Mouse (Mus musculus) MEL (cell line): ENCODE measurements around the gene Itgb2. TPM values are rescaled to one million over a fixed set of nuclear protein-coding genes. Genes with fewer than 3 reads are reported as not detected.

Source experiments
- DNase-seq: peaks from one replicate; pipeline ENCODE4 v3.0.0; 2011; ENCODE audit warnings: low read depth, low spot score
- H3K27ac ChIP-seq: 2 replicates; pipeline ENCODE4 v1.5.1; 2012; ENCODE audit warnings: low read depth, mild to moderate bottlenecking, control low read depth, low read length, moderate library complexity; ENCODE audit not compliant: control insufficient read depth
- H3K27me3 ChIP-seq, 2 experiments: fragments of 150-350 bp in 1 of 2; sonication (generic) in 1 of 2; 2 replicates each; pipeline ENCODE4 v1.6.1; 2012; ENCODE audit warnings: low read length in 2 of 2, mild to moderate bottlenecking in 2 of 2, improper control_type of control experiment in 1 of 2, moderate library complexity in 1 of 2; ENCODE audit not compliant: insufficient read depth in 2 of 2, control insufficient read depth in 1 of 2
- H3K36me3 ChIP-seq, 2 experiments: 2 replicates each; pipeline ENCODE4 v1.6.1; 2012 to 2014; ENCODE audit warnings: low read length in 2 of 2, improper control_type of control experiment in 1 of 2, inconsistent platforms in 1 of 2, mild to moderate bottlenecking in 1 of 2; ENCODE audit not compliant: insufficient read depth in 2 of 2, control insufficient read depth in 1 of 2
- H3K4me1 ChIP-seq, 2 experiments: fragments of 150-350 bp in 1 of 2; sonication (generic) in 1 of 2; 2 replicates each; pipeline ENCODE4 v1.6.1; 2012; ENCODE audit warnings: low read length in 2 of 2, improper control_type of control experiment in 1 of 2, mild to moderate bottlenecking in 1 of 2; ENCODE audit not compliant: insufficient read depth in 2 of 2, control insufficient read depth in 1 of 2
- H3K4me3 ChIP-seq, 2 experiments: fragments of 150-350 bp in 1 of 2; sonication (generic) in 1 of 2; 2 replicates each; pipeline ENCODE4 v1.5.1; 2012; ENCODE audit warnings: low read depth in 2 of 2, low read length in 2 of 2, mild to moderate bottlenecking in 2 of 2, moderate library complexity in 2 of 2, control low read depth in 1 of 2, improper control_type of control experiment in 1 of 2; ENCODE audit not compliant: control insufficient read depth in 1 of 2, insufficient read depth in 1 of 2
- H3K79me2 ChIP-seq: 2 replicates; pipeline ENCODE4 v1.6.1; 2012; ENCODE audit warnings: mild to moderate bottlenecking, low read length, moderate library complexity; ENCODE audit not compliant: control insufficient read depth, poor library complexity, insufficient read depth
- H3K9ac ChIP-seq: 2 replicates; pipeline ENCODE4 v1.6.1; 2012; ENCODE audit warnings: low read depth, mild to moderate bottlenecking, control low read depth, low read length, moderate library complexity; ENCODE audit not compliant: control insufficient read depth, poor library complexity, severe bottlenecking
- H3K9me3 ChIP-seq: fragments of 150-350 bp; sonication (generic); replicated peaks from 2 replicates; pipeline ENCODE4 v1.6.1; 2012; ENCODE audit warnings: mild to moderate bottlenecking, low read length, improper control_type of control experiment, moderate library complexity; ENCODE audit not compliant: insufficient read depth
- CHD1 ChIP-seq: IDR thresholded peaks from 2 replicates; pipeline ENCODE4 v1.6.1; 2012; ENCODE audit warnings: low read depth, mild to moderate bottlenecking, inconsistent platforms, low read length, improper control_type of control experiment
- CHD2 ChIP-seq: IDR thresholded peaks from 2 replicates; pipeline ENCODE4 v1.6.1; 2011; ENCODE audit warnings: low read length, improper control_type of control experiment
- E2F4 ChIP-seq: IDR thresholded peaks from 2 replicates; pipeline ENCODE4 v1.6.1; 2011; ENCODE audit warnings: low read depth, low read length, improper control_type of control experiment, borderline replicate concordance
- EP300 ChIP-seq, 2 experiments: IDR thresholded peaks; 2 replicates each; pipeline ENCODE4 v1.6.1; 2011; ENCODE audit warnings: improper control_type of control experiment in 2 of 2, low read length in 2 of 2, low read depth in 1 of 2, mild to moderate bottlenecking in 1 of 2
- GATA1 ChIP-seq: IDR thresholded peaks from 2 replicates; pipeline ENCODE4 v1.6.1; 2011; ENCODE audit warnings: low read depth, low read length, improper control_type of control experiment
- JUND ChIP-seq: IDR thresholded peaks from 2 replicates; pipeline ENCODE4 v1.6.1; 2011; ENCODE audit warnings: low read depth, mild to moderate bottlenecking, improper control_type of control experiment, low read length
- MYC ChIP-seq: IDR thresholded peaks from 2 replicates; pipeline ENCODE4 v1.6.1; 2011; ENCODE audit warnings: low read depth, mild to moderate bottlenecking, low read length, improper control_type of control experiment, moderate library complexity
- NELFE ChIP-seq: IDR thresholded peaks from 2 replicates; pipeline ENCODE4 v1.6.1; 2011; ENCODE audit warnings: low read depth, low read length, improper control_type of control experiment
- POLR2AphosphoS5 ChIP-seq: IDR thresholded peaks from 2 replicates; pipeline ENCODE4 v1.6.1; 2012; ENCODE audit warnings: low read depth, borderline replicate concordance, mild to moderate bottlenecking, inconsistent platforms, low read length, moderate library complexity, mixed read lengths
- SIN3A ChIP-seq: IDR thresholded peaks from 2 replicates; pipeline ENCODE4 v1.6.1; 2012; ENCODE audit warnings: low read length, improper control_type of control experiment, inconsistent platforms
- SMC3 ChIP-seq: IDR thresholded peaks from 2 replicates; pipeline ENCODE4 v1.6.1; 2011; ENCODE audit warnings: low read depth, low read length, improper control_type of control experiment
- TAL1 ChIP-seq: IDR thresholded peaks from 2 replicates; pipeline ENCODE4 v1.6.1; 2012; ENCODE audit warnings: mild to moderate bottlenecking, inconsistent platforms, low read length, moderate library complexity, mixed read lengths
- TCF12 ChIP-seq: IDR thresholded peaks from 2 replicates; pipeline ENCODE4 v1.6.1; 2014; ENCODE audit warnings: low read depth, mild to moderate bottlenecking, inconsistent platforms, low read length, improper control_type of control experiment, moderate library complexity
- UBTF ChIP-seq: IDR thresholded peaks from 2 replicates; pipeline ENCODE4 v1.6.1; 2012; ENCODE audit warnings: low read depth, mild to moderate bottlenecking, inconsistent platforms, low read length, improper control_type of control experiment, moderate library complexity, borderline replicate concordance; ENCODE audit not compliant: insufficient read depth
- ZKSCAN1 ChIP-seq: IDR thresholded peaks from 2 replicates; pipeline ENCODE4 v1.6.1; 2012; ENCODE audit warnings: low read depth, mild to moderate bottlenecking, inconsistent platforms, low read length, improper control_type of control experiment, moderate library complexity
- ZMIZ1 ChIP-seq: IDR thresholded peaks from 2 replicates; pipeline ENCODE4 v1.6.1; 2012; ENCODE audit warnings: low read depth, mild to moderate bottlenecking, inconsistent platforms, low read length, improper control_type of control experiment, moderate library complexity
- polyA plus RNA-seq, 2 experiments: library from polyadenylated mRNA; stranded (reverse) in 1 of 2; unstranded in 1 of 2; fragments of >175 nt in 1 of 2; fragments of >200 nt in 1 of 2; gene quantifications; 2 replicates each; pipeline versions ENCODE4 v1.2.1 to v1.2.4; 2012; ENCODE audit warnings: low replicate concordance in 2 of 2, low read depth in 1 of 2; ENCODE audit not compliant: insufficient read length in 2 of 2, insufficient read depth in 1 of 2, missing spikeins in 1 of 2
- total RNA-seq: library from RNA; depleted of rRNA; stranded (reverse); fragments of 300-350 nt; gene quantifications from 2 replicates; pipeline ENCODE4 v1.2.3, GENCODE M21; 2012

Gene Itgb2
- total and polyA plus RNA-seq, 3 experiments: 36.9 to 45.8 TPM; not detected in 1

DNA sequence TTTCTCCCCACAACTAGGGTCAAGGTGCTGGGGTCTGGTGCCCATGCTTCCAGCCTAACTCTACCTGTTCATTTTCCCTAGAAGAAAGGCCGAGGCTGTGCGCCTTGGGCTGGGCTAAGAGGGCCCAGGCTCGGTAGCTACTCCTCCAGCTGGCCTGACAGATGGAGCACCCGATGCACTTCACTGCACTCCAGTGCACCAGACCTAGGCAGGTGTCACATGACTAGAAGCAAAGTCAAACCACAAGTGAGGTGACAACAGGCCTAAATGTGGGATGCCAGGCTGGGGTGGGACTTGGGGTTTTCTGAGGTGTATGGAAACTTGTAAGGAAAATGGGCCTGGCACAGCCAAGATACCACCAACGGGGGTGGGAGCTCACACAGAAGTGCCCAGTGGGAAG, 23.5 kb upstream of the Itgb2 start:
- no peaks in the 10 kb centered on the region for H3K27me3 ChIP-seq
- H3K36me3 ChIP-seq: peaks cover 3 to 6% of the 10 kb centered on the region in 2 experiments
- no peak for DNase-seq
- no peak overlapping the region for H3K27ac ChIP-seq
- no peak overlapping the region for H3K4me3 ChIP-seq
- TF ChIP-seq MYC: no peak
- TF ChIP-seq, all 39 proteins: peak for 0
- Histone ChIP-seq H3K9ac (no peak overlapping the region), H3K4me1 (peaks cover 0 to 6% of the 10 kb centered on the region in 2 experiments; a peak in 1 of 4 replicates), H3K79me2 (peaks cover 3% of the 10 kb centered on the region; the same call in 1 of the 2 replicates), H3K9me3 (no peaks in the 10 kb centered on the region)

DNA sequence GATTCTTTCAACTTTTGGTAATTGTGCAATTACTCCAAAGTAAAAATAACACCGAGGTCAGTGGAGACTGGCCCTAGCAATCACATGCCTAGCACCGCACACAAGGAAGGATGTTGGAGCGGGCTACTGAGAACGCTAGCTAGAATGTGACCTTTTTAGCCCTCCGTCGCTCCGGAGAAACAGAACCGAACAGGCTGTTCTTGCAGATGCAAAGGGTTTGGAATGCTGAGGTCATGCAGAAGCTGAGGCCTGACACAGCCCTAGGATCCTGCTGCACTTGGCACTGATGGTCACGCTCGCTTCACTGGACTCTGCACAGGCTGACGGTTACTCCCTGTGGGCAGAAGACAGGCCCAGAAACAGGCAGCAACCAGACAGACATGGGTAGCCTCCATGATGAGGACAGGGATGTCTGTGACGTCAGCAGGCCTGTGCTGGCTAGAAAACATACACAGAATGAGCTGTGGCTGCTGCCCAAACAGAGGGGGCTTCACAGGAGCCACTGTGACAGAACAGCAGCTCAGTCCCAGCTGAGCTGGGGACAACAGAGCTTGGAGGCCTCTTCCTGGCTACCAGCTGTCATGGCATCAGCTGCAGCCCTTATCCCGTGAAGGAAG, 23.0 kb upstream of the Itgb2 start:
- Histone ChIP-seq H3K9ac (no peak overlapping the region), H3K79me2 (peaks cover 3% of the 10 kb centered on the region; the same call in 1 of the 2 replicates), H3K4me1 (peaks cover 0 to 6% of the 10 kb centered on the region in 2 experiments; a peak in 1 of 4 replicates), H3K9me3 (no peaks in the 10 kb centered on the region), H3K27me3 (no peaks in the 10 kb centered on the region), H3K36me3 (peaks cover 3% of the 10 kb centered on the region in 2 experiments)
- no peak for DNase-seq
- TF ChIP-seq TCF12 (no peak), EP300 (IDR thresholded peaks at IDR 0.05; ENCODE audit: low read depth in 1 of 2, low read length in 2 of 2) (no peak), ZMIZ1 (no peak), JUND (no peak), TAL1 (no peak), GATA1 (no peak), ZKSCAN1 (no peak)
- TF ChIP-seq, all 39 proteins: peak for 0
- H3K27ac ChIP-seq: no peak overlapping the region
- no peak overlapping the region for H3K4me3 ChIP-seq

DNA sequence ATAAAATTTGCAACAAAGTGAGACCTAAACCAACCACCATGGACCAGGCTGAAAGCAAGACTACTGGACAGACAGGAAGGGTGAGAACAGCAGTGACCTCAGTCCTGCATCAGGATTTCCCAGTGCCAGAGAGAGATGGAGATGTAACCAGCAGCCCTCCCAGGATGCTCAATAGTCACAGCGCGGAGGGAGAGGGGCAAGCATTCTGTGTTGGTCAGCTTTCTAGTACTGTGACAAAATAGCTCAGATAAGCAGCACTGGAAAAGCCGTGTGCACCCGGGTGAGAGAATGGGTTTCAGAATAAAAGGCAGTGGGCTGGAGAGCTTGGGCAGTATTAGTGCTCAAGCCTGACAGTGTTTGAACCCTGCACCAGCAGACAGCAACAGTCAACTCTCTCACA, 22.3 kb upstream of the Itgb2 start:
- no peak overlapping the region for H3K9ac ChIP-seq
- no peaks in the 10 kb centered on the region for H3K9me3 ChIP-seq
- H3K4me3 ChIP-seq: no peak overlapping the region
- peaks cover 3% of the 10 kb centered on the region; the same call in 1 of the 2 replicates for H3K79me2 ChIP-seq
- peaks cover 3% of the 10 kb centered on the region in 2 experiments for H3K36me3 ChIP-seq
- no peaks in the 10 kb centered on the region for H3K27me3 ChIP-seq
- DNase-seq: no peak
- peaks cover 0 to 6% of the 10 kb centered on the region in 2 experiments; a peak in 1 of 4 replicates for H3K4me1 ChIP-seq
- no peak for TF ChIP-seq NELFE
- TF ChIP-seq SMC3: no peak
- no peak for TF ChIP-seq TAL1
- TF ChIP-seq ZMIZ1: no peak
- no peak for TF ChIP-seq CHD2
- no peak for TF ChIP-seq CHD1
- no peak for TF ChIP-seq POLR2AphosphoS5
- TF ChIP-seq MYC: no peak
- no peak for TF ChIP-seq E2F4
- TF ChIP-seq UBTF: no peak
- TF ChIP-seq GATA1: no peak
- no peak for TF ChIP-seq SIN3A
- TF ChIP-seq, all 39 proteins: peak for 0
- H3K27ac ChIP-seq: no peak overlapping the region
